Mouse (Mus musculus): ENCODE data around the gene Ackr2.

- TF ChIP-seq POLR2A (IDR thresholded peaks at IDR 0.05; ENCODE audit: control insufficient read depth, low read depth, low read length) (no peak), CTCF (IDR thresholded peaks at IDR 0.05; ENCODE audit: control insufficient read depth, insufficient read depth, insufficient replicate concordance, low read depth, low read length) (peak; percentile 38; the same call in 1 of the 2 replicates)
Measured at GRCm38 (mm10) chr9:121877052-121877740, 21.0 kb upstream of the Ackr2 start.
